Comparison of ENCODE assay signal across 8 mouse cellular contexts in the genomic region with DNA sequence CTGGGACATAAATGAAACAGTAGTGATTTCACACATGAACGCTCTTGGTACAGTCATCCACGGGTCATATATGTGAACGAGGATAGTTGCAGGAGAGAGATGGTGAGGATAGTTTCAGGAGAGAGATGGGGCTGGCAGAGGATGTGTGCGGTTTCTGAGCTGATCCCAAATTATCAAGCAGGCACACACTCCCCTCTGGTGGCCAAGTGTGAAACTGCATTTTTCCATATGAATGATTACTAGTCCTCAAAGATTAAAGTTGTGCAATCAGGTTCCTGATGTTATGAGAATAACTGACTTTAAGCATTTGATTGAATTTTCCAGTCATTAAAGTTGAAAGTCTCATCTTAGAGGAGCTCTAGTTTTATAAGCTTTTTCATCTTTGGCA. TPM values are rescaled to one million over a fixed set of nuclear protein-coding genes. Genes with fewer than 3 reads are reported as not detected.
A peak's percentile ranks its signal among the peaks of the same experiment; 100 is the strongest.
DNase-seq lines count a peak whose midpoint lies in the region; ATAC-seq and TF ChIP-seq lines count a peak whose summit lies in the region.

No protein-coding gene starts in this region.

- H3K4me2 ChIP-seq in midbrain, embryonic 14.5 days (ENCODE audit: low read length) = no peak overlapping the region

- H3K36me3 ChIP-seq in MEL (ENCODE audit: control insufficient read depth in 1 of 2, insufficient read depth in 2 of 2, low read length in 2 of 2) = peaks cover 0 to 21% of the 10 kb centered on the region in 2 experiments; a peak in 2 of 4 replicates
- H3K36me3 ChIP-seq in limb, embryonic 10.5 days = no peaks in the 10 kb centered on the region
- H3K36me3 ChIP-seq in midbrain, embryonic 14.5 days (ENCODE audit: control insufficient read depth, insufficient read depth, low read length) = no peaks in the 10 kb centered on the region
- no peaks in the 10 kb centered on the region for H3K36me3 ChIP-seq in splenic B cell, adult 2 months (ENCODE audit: control insufficient read depth, insufficient read depth, low read length, poor library complexity, severe bottlenecking)

- 12% methylated on average over 4 of the region's 4 CpGs for WGBS in limb, embryonic 10.5 days
- 13% methylated on average over 4 of the region's 4 CpGs for WGBS in midbrain, embryonic 14.5 days

- no peak for TF ChIP-seq EP300 in MEL (IDR thresholded peaks at IDR 0.05; ENCODE audit: low read depth in 1 of 2, low read length in 2 of 2)

- peaks cover 12 to 16% of the 10 kb centered on the region in 2 experiments for H3K4me1 ChIP-seq in MEL (ENCODE audit: control insufficient read depth in 1 of 2, insufficient read depth in 2 of 2, low read length in 2 of 2)
- no peaks in the 10 kb centered on the region for H3K4me1 ChIP-seq in limb, embryonic 10.5 days
- no peaks in the 10 kb centered on the region for H3K4me1 ChIP-seq in midbrain, embryonic 14.5 days (ENCODE audit: control insufficient read depth, insufficient read depth, low read length)

- DNase-seq in 416B (ENCODE audit: low read depth) (peak; percentile 73), MEL (ENCODE audit: low read depth, low spot score) (peak; percentile 60)
- peak; percentile 66 to 81 for DNase-seq in cerebellum, postnatal 25 days
- peak; percentile 47 for DNase-seq in gastrocnemius, adult 2 months
- peak; percentile 15 to 62 for DNase-seq in kidney, adult 8-10 months
- peak; percentile 80 for DNase-seq in limb, embryonic 10.5 days (ENCODE audit: low spot score)
- peak; percentile 93 for DNase-seq in midbrain, embryonic 14.5 days
- peak; percentile 81 for DNase-seq in splenic B cell, adult 2 months (ENCODE audit: low read depth, low spot score)

- no peak overlapping the region for H3K4me3 ChIP-seq in MEL (ENCODE audit: control insufficient read depth in 1 of 2, insufficient read depth in 1 of 2, low read depth in 2 of 2, low read length in 2 of 2)
- no peak overlapping the region for H3K4me3 ChIP-seq in gastrocnemius, adult 2 months
- H3K4me3 ChIP-seq in limb, embryonic 10.5 days = no peak overlapping the region
- no peak overlapping the region for H3K4me3 ChIP-seq in midbrain, embryonic 14.5 days (replicated peaks; ENCODE audit: low read depth, low read length)

- peak; percentile 82 for ATAC-seq in midbrain, embryonic 14.5 days (ENCODE audit: low FRiP score, low TSS enrichment)

- peak in 2 of 3 experiments; percentile 64 to 65; a peak in 4 of 6 replicates for TF ChIP-seq CTCF in MEL (IDR thresholded peaks at IDR 0.05 in 2 of 3, conservative IDR thresholded peaks at IDR 0.05 in 1 of 3; ENCODE audit: control insufficient read depth in 1 of 3, insufficient read depth in 1 of 3, low read depth in 2 of 3, low read length in 3 of 3, poor library complexity in 1 of 3, severe bottlenecking in 1 of 3)
- TF ChIP-seq CTCF in gastrocnemius, adult 2 months (IDR thresholded peaks at IDR 0.05) = peak; percentile 82

- peak; percentile 74 for TF ChIP-seq RAD21 in MEL (IDR thresholded peaks at IDR 0.05; ENCODE audit: low read depth, low read length)

- H3K9ac ChIP-seq in MEL (ENCODE audit: control insufficient read depth, low read depth, low read length, poor library complexity, severe bottlenecking) = no peak overlapping the region
- no peak overlapping the region for H3K9ac ChIP-seq in midbrain, embryonic 14.5 days (replicated peaks; ENCODE audit: low read length)

- H3K27me3 ChIP-seq in MEL (ENCODE audit: control insufficient read depth in 1 of 2, insufficient read depth in 2 of 2, low read length in 2 of 2) = no peaks in the 10 kb centered on the region
- no peaks in the 10 kb centered on the region for H3K27me3 ChIP-seq in limb, embryonic 10.5 days (ENCODE audit: low read depth, poor library complexity, severe bottlenecking)
- no peaks in the 10 kb centered on the region for H3K27me3 ChIP-seq in midbrain, embryonic 14.5 days (ENCODE audit: control insufficient read depth, insufficient read depth, low read length)
- no peaks in the 10 kb centered on the region for H3K27me3 ChIP-seq in splenic B cell, adult 2 months (ENCODE audit: control insufficient read depth, insufficient read depth, low read length, poor library complexity, severe bottlenecking)

- intact Hi-C loops in gastrocnemius, adult 2 months (cut with DNase I) = loop anchor here (1.0 to 10.0 kb wide), 3 partner anchors 64 to 144 kb away; no protein-coding TSS in a partner anchor

- no peak for TF ChIP-seq POLR2A in MEL (IDR thresholded peaks at IDR 0.05; ENCODE audit: control insufficient read depth in 1 of 2, insufficient read depth in 1 of 2, low read depth in 1 of 2, low read length in 2 of 2, poor library complexity in 1 of 2)

- H3K27ac ChIP-seq in MEL (ENCODE audit: control insufficient read depth, low read depth, low read length) = no peak overlapping the region
- no peak overlapping the region for H3K27ac ChIP-seq in gastrocnemius, adult 2 months
- no peak overlapping the region for H3K27ac ChIP-seq in limb, embryonic 10.5 days
- no peak overlapping the region for H3K27ac ChIP-seq in midbrain, embryonic 14.5 days (replicated peaks; ENCODE audit: low read depth, low read length)

- no peaks in the 10 kb centered on the region for H3K9me3 ChIP-seq in MEL (replicated peaks; ENCODE audit: insufficient read depth, low read length)
- no peaks in the 10 kb centered on the region for H3K9me3 ChIP-seq in limb, embryonic 10.5 days (replicated peaks)
- H3K9me3 ChIP-seq in midbrain, embryonic 14.5 days (ENCODE audit: control insufficient read depth, low read length) = no peaks in the 10 kb centered on the region

- H3K79me2 ChIP-seq in MEL (ENCODE audit: control insufficient read depth, insufficient read depth, low read length, poor library complexity) = no peaks in the 10 kb centered on the region

TF ChIP-seq in MEL, 35 proteins besides CTCF, POLR2A, EP300 and RAD21:
- TF ChIP-seq BHLHE40 (IDR thresholded peaks at IDR 0.05; ENCODE audit: borderline replicate concordance, low read depth, low read length) (no peak), ZC3H11A (IDR thresholded peaks at IDR 0.05; ENCODE audit: low read depth, low read length) (peak; percentile 52), MEF2A (IDR thresholded peaks at IDR 0.05; ENCODE audit: extremely low read depth, insufficient replicate concordance, low read depth, low read length, poor library complexity, severe bottlenecking) (no peak), SMC3 (IDR thresholded peaks at IDR 0.05; ENCODE audit: low read depth, low read length) (peak; percentile 68), USF1 (IDR thresholded peaks at IDR 0.05; ENCODE audit: low read depth, low read length) (no peak)

RNA-seq across cellular contexts. Expression of gene Tmem144, which starts 43.4 kb away (rescaled TPM):
- total RNA-seq in MEL (2012; rRNA removed) = 0.04 and 0.07 TPM in 2 replicates
- polyA plus RNA-seq in MEL (2012; ENCODE audit: insufficient read depth in 1 of 2, insufficient read length in 2 of 2, low read depth in 1 of 2, low replicate concordance in 2 of 2, missing spikeins in 1 of 2) = under 1 TPM in 1 of 2 experiments, not detected in 1; 0.25 TPM
- 1 to 10 TPM in 1 of 2 experiments, under 1 TPM in 1; 0.74 to 2.7 TPM for total RNA-seq in gastrocnemius, adult 2 months (2021)
- polyA plus RNA-seq in limb, embryonic 10.5 days (2016; fragmentation: Nextera tagmentation; extraction: Ambion mirVana) = 3.4 and 3.8 TPM in 2 replicates
- 0.39 and 0.97 TPM in 2 replicates for polyA plus RNA-seq in midbrain, embryonic 14.5 days (2014; fragmentation: Nextera tagmentation; extraction: Ambion mirVana)

Comparison
In these comparisons a context has a peak if more than half of its experiments do, and no peak if none do; other contexts are left out.
1. DNase-seq: peak in every context shown above with its lines; median percentile 93 in midbrain, embryonic 14.5 days; 81 in splenic B cell, adult 2 months; 80 in limb, embryonic 10.5 days; 74 in cerebellum, postnatal 25 days; 73 in 416B; 60 in MEL; 47 in gastrocnemius, adult 2 months; 38 in kidney, adult 8-10 months.